Mouse (Mus musculus): Measurements from ENCODE around the gene Abr.

Abr gene

DNA sequence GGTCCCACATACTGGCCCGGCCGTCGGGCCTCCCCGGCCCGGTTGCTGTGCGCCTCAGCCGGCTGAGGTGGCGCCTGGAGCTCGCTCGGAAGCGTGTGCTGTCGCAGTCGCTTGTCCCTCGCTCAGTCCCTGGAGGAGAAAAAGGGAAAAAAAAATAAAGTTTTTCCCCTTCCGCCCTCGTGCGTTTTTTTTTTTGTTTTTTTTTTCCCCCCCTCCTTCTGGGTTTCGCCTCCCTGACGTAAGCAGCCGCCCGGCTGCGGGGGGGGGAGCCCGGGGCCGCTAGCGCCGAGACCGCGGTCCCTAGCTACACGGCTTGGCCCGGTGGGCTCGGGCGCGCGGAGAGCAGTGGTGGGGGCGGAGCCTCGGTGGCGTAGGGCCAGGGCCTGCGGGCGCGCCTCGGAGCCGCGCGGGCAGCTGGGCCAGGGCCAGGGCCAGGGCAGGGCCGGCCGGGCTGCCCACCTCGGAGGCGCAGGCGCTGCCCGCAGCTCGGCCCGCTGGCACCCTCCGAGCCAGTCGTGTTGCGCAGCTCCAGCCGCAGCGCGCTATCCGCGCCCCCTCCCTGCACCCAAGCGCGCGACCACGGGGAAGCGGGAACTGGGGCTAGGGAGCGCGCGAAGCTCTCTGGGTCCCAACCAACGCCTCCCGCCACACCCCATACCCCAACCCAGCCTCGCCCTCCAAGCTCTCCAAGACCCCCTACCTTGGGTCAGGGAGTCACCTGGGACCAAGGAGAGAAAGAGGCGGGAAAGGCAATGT is 1.3 kb upstream of the Abr start:
- DNase-seq: peak; percentile 88

DNA sequence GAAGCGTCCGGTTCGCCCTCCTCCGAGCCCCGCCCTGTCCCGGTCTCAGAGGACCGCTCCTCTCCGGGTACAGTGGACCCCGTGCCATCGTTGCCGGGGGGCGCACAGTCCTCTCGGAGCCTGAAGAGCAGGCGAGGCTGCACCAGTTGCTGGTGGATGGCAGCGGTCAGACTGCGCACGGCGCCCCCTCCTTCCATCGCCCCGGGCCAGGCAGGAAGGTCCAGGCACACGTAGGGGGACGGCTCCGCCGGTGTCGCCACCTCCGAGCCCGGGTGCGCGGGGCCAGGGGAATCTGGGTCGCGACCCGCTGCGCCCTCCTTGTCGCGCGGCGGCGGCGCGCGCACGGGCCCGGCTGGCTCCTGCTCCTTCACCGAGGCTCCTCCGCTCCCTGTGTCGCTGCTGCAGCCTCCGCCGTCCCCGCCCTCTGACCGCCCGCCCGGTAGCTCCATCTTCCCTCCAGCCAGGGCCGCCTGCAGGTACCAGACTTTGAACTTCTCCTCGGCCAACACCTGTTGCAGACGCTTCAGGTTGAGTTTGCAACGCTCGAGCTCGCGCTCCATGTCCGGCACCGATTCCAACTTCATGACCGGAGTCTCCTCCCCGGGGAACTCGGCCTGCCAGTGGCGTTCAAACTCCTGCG is 572 bp upstream of the Abr start:
- peak; percentile 45 for DNase-seq

DNA sequence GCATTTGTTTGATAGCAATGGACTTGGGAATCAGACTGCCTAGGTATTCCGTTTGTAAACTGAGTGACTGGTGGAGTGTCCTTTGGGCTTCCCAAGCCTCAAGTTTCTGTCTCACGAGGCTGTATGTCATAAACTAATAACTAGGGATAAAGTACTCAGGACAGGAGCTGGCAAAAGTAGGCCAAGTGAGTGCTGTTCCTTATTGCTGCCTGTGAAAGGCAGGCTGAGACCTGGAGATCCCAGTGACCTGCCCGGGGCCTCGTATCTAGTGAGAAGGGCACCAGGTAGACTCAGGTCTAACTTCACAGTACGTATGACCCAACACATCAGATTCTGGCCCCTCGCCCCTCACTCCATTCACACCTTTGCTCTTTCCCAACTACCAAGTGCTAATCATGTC is 4.0 kb downstream of the Abr start:
- no peak for DNase-seq

DNA sequence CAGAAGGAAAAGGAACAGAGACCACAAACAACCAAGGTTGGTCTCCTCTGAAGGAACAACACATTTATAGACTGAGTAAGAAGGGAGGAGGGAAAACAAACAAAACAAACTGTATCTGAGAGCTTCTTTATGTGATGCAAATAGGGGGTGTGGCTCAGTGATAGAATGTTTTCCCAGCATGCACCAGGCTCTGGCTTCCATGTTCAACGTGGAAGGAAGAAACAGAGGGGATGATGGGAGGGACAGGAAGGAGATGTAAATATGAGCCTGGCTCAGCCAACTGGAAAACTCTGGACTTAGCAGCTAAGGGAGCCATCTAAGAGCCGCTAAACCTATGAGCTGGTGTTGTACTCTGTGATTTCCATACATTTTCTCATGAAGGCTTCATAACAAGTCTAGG is 7.9 kb downstream of the Abr start:
- DNase-seq: no peak

DNA sequence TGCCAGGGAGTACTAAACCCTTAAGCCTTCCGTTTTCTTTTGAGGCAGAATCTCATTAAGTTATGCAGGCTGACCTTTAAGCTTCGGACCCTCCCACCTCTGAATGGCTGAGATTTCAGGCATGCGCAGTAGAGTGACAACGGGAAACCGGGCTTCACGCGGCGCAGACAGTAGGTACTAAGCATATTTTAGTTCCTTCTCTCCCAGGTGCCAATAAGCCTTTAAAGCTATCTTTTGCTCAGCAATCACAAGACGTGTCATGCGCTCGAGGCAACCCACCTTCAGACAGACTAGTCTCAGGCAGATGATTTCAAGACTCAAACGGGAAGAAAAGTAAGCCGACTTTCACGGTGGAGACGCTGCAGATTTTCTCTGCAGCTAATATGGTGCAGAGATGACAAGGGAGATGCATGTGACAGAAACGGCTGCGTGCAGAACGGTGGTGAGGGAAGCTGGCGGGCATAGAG is 9.4 kb downstream of the Abr start:
- DNase-seq: peak; percentile 90

DNA sequence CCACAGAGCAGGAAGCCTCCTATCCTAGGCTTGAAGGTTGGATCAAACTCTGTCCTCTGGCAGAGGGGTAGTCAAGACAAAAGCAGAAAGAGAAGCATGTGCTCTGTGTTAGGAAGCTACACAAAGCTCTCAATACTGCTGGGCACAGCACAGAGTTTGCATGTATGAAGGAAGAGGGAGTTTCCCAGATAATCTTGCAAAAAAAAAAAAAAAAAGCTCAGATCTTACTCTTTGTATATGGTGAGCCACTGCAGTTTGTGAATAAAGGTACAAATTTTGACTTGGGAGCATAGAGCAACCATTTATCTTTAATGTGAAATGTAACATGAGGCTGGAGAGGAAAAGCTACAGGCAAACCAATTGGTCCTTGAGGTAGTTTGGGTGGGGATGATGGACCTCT is 11.2 kb downstream of the Abr start:
- no peak for DNase-seq

DNA sequence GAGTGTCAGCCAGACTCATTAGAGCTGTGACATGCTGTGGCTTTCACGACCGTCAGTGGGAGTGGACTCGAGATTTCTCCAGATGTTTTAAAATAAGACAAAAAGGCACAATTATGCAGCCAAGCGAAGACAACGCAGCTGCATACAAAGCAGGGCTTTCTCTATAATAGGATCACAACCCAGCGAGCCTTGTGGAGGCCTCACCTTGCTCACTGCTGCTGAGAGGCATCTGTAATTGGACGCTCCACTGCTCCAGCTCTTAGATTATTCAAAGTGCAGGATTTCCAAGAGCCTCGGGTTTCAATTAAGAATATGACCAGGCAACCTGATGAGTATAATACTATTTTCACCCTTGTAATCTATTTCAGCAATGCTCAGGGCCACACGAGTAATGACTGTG is 15.6 kb downstream of the Abr start:
- no peak for DNase-seq

DNA sequence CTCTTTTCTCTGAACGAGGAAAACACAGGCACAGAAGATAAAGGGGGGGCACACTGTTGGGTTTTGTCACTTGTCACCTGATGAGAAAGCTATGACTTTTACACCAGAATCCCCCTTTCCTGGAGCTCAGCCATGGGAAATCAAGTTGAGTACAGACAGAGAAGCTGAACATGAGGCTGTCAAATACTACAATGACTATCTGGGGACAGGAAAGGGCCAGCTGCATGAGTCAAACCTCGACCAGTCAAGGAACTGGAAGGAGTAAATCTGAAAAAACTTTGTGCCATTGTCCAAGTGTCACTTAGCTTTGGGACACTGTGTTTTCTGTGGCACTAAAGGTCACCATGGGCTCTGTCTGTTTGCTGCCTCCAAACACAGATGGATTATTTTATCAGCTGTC is 22.9 kb downstream of the Abr start:
- no peak for DNase-seq

DNA sequence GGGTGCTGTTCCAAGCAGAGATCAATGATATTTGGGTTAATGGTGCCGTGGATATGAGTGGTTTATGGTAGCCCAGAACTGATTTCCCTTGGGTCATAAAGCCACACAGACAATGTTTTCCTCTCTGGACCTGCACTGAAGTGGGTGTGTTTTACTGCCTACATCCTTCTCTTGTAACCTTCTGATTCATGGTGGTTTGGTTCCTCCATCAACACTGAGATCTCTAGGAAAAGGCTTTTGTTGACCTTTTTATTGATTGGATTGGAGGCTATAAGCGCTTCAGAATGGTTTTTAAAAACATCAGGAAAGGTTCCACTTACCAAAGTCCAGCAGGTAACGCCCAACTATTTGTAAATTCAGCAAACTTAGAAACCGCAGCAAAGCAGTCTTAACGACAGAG is 23.4 kb downstream of the Abr start:
- no peak for DNase-seq

DNA sequence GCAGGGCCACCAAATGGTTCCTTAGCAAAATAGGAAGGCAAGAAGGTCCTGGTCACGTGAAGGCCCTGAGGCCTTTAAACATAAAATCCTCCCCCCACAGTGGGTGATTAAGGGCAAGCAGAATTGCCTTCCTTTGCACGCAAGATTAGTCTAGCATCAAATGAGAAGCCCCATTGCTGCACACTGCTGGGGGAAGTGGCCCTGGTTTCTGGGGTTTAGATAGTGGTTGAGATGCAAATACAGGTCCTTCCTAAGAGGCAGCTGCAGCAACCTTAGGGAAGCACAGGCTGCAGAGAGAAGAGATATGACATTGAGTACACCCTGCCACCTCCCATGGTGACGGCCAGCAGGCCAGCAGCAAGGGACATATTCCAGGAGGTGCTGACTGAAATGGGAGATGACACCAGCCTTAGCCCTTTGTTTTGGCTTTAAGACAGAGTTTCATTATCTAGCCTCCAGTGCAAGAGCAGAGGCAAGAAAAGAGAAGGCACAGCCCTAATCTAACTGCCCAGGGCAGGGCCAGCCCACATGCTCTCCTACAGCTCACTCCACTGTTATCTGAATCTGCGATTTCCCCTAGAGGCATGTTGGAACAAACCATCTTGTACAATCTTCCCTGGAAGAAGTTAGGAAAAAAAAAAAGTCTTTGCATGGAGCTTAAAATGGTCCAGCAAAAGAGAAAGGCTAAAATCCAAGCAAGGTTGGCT is 28.3 kb downstream of the Abr start:
- DNase-seq: no peak

DNA sequence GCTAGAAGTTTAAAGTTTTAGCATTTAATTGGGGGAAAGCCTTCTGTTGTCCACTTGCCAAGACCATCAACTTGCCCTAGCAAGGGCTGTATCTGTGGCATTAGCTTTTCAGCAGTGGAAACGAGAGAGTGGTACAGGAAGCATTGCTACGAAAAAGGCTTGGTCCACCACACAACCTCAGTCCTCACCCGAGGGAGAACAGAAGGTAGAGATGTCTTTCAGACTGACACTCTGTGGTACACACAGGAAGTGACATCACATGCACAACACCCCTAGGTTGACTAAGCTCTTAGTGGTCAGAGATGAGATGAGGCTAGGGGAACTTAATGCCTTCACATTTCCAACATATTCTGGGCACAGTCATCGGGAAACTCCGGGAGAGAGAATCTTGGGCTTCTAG is 32.4 kb downstream of the Abr start:
- no peak for DNase-seq

DNA sequence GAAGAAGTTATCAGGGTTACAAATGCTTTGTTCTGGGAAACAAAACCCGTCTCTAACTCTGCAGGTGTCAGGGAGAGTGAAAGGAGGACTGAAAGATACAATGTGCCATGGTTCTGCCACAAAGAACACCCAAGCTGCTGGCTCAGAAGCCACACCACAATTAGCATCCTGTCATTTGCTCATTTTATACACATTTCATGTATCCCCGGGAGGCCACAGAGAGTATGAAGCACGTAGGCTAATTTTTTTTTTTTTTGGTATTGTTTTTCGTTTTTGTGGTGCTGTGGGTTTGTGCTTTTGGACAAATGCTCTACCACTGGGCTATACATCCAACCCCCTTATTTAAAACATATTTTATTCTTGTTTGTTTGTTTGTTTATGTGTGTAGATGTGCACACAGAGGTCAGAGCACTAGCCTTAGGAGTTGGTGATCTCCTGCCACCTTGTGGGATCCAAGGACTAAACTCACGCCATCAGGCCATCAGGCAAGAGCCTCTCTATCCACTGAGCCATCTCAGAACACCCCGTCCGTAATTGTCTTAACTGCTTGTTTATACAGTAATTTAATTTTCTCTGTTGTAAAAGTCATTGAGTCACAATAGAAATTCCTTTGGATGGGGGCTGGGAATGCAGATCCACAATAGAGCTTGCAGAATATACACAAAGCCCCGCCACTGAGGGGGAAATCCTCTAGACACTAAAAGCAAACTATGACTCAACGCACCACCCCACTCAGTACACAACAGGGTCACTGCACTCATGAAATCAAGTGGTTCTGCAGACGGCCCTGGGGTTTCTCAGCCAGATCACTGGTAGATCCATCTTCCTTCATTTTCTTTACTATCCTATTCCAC is 33.3 kb downstream of the Abr start:
- DNase-seq: no peak

DNA sequence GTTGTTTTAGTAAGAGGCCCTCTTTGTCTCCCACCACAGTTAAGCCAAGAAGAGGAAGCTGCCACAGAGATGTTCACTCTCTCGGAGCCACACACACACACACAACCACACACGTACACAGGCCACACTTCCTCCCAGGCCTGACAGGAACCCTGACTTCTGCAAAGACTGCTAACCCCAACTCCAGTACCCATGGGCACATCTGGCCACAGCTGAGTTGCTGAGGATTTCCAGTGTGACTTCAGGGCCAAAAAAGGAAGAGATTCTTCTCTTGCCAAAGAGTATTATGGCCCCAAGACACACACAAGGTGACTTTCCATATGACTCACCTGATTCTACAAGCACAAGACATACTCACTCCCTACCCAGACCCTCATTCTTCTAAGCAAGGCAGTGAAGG is 34.1 kb downstream of the Abr start:
- DNase-seq: no peak

DNA sequence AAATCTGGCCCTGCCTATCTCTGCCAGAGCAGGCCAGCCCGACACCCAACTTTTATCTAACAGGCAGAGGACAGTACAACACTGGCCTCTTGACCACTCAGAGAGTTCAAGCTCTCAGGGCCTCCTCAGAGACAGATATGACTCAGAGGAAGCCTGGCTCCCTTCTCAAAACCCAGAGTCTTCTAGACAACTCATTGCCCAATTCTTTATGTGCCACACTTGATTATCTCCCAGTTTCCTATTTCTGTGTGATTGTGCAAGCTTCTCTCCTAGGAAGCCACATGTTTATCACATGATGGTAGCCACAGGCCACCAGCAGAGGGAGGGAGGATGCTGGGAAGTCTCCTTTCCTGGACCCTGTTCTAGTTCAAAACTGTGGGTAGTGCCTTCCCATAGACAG is 34.8 kb downstream of the Abr start:
- DNase-seq: no peak

DNA sequence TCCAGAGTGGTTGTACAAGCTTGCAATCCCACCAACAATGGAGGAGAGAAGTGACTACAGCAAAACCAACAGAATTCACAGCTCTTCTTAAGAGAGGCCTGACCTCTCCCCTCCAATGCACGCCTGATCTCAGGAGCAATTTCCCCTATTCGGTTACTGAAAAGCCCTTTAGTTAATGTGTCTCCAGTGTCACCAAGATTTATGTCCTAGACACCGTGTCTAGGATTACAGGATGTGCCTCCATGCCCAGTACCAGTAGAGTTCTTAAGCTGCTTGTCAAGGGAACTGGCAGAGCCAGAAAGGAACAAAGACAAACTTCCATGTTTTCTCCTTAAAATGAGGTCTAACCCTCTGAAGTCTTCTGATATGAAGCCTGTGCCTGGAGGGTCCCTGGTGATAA is 36.0 kb downstream of the Abr start:
- no peak for DNase-seq

DNA sequence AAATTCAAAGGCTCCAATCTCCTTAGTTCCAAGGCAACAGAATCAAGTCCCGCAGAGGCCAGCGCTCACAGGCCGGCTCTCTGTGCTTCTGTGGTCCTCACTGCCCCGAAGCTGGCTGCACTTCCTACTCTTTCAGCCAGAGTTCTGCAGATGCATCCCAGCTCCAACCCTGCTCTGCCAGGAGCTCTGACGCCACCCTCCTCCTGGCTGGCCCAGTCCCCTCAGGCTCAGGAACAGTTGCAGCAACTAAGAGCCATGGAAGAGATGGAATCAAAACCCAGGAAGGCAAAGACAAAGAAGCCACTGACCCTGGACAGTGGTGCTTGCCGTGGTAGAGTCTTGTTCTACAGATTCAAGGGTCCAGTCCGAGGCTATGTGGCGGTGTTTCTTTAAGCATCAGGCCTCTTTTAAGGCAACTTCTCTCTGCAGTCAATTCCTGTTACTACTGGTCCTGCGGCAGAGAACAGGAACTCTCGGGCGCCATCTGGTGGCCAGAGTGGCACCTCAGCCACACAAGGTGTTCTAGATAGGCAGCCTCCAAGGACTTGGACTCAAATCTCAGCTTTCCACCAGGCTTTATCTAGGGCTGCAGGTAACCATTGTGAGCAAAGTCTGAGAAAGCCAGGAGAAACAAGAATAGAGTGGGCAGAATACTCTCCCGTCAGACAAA is 44.4 kb downstream of the Abr start:
- DNase-seq: peak; percentile 92

DNA sequence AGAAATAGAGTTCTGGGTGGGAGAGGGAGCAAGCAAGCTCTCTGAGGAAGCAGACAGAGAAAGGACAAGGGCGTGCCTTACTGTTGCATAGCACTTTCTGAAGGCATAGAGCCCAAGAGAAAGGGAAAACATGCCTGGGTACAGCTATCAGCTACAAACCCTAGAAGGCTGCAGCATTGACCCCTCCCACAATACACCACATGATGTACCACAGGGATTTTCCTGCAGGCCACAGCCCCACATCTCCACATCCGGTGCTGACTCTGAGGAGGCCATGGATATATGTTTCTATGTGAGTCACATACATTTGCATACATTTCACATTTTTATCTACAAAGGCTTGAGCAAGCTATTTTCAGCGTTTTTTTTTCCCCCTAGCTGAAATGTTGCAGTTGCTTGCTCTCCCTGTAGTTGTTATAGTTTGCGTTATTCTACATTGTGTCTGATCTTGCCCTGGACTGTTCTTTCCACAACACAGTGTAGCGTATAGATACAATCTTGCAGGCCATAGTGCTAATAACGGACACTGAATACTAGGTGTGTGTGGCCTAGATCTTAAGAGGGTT is 49.2 kb downstream of the Abr start:
- no peak for DNase-seq

DNA sequence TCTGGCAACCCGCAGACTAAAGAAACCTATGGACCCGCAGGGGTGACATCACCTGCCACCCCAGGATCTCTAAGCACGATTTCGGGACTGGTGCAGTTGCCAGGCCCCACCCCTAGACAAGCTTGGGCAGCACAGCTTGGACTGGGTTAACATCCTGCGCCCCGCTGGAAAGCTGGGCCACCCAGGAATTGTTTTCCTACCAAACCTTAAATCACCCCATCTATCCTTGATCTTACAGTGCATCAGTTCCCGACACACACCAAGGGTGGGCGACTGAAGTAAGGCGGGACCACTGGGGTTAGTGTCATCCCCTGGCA is 50.5 kb downstream of the Abr start:
- no peak for DNase-seq

DNA sequence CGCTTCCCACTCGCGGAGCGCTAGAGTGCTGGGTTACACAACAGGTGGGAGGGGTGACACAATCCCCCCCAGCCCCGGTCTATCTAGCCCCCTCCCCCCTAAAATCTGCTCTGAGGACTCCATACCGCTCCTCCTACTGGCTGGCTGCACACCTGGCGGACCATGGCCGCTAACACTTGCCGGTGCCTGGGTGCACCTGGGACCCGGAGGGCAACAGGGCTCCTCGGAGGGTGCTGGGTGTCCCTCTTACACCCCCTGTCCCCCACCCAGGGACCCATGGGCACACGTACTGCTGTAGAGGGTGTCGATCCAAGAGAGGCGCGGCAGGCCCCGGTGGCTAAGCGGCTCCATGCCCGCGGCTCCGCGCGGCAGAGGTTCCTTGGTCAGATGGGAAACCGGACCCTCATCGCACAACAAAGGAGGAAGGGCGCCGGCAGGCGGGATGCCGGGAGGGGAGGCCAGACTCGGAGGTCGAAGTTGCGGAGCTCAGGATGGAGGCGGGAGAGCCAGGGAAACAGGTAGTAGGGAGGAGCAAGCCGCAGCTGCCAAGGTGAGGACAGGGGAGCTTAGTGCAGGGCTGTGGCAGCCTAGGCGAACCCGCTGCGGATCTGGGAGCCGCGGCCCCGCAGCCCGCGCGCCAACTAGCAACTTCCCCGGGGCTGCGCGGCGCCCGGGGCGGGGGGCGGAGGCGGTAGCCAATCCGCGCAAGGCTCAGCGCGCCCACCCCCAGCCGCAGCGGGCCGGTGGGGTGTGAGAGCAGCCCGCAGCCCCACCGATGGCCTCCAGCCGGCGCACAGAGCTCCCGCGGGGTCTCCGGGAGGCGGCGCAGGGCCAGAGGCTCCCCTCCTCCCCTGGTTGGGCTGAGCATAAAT is 51.1 kb downstream of the Abr start:
- DNase-seq: peak; percentile 86

DNA sequence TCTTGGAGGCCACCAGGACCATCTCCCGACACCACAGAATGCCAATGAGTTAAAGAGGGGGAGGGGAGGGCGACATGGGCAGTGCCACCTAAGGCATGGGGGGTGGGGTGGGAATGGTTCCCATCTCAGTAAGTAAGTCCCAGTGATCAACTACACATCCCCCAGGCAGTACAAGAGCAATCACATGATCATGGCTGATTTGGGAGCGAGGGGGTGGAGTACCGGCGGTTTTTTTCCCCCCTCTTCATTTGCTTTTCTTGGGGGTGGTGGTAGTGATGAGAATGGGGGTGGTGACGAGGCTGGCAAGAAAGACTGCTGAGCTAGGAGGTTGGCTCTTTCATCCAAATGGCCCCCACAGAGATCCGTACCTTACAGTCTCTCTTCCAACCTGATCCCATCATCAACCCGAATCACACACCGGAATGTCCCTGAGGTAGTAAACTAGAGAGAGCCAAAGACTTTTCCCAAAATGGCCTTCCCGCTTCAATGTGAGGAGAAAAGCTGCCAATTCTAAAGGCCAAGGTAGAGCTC is 51.8 kb downstream of the Abr start:
- no peak for DNase-seq

DNA sequence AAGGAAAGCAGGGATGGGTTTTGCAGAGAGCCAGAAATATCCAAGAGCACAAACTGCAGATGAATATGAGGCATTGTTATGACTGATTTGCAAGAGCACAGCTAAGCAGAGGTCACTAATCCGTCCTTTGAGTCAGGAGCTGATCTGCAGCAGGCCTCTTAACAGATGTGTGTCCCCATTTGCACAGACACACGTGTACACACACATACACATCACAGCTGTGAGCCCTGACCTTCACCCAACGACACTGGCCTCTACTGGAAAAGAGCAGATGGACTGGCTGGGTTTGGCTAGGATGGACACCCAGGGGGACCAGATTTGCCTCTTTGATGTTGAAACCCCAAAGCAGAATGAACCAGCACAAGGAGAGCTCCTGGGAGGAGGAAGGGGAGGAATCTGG is 52.7 kb downstream of the Abr start:
- DNase-seq: peak; percentile 32

Data from embryo, embryonic 11 days (tissue).